Mouse (Mus musculus) urinary bladder, postnatal 36 days (tissue): ENCODE measurements around the gene Ppia.
"Not testable (repeated sequence)": the region's sequence is repeated elsewhere in the genome, so short reads cannot be mapped to it uniquely, and the experiment has no call there.

Experiments used
- DNase-seq, 2 experiments: peaks; one replicate each; pipeline ENCODE4 v3.0.0; 2022; ENCODE audit warnings: low spot score in 2 of 2, mixed read lengths in 1 of 2

The Ppia gene

GRCm38 (mm10) chr11:6442566-6442965, 27.3 kb downstream of the Ppia start:
- DNase-seq = no peak

- no peak for DNase-seq
These were observed 27.9 kb downstream of the Ppia start for GRCm38 (mm10) chr11:6443102-6443501.

- DNase-seq = no peak
These were observed 28.5 kb downstream of the Ppia start for GRCm38 (mm10) chr11:6443727-6444076.

- peak; percentile 98 to 99 for DNase-seq
These were observed 29.0 kb downstream of the Ppia start, which contains the start of gene H2afv for GRCm38 (mm10) chr11:6444077-6444853. Gene H2afv, minus strand, starts transcription at chr11:6444443.

- DNase-seq = no peak
These were observed 30.2 kb downstream of the Ppia start for GRCm38 (mm10) chr11:6445441-6445840.

GRCm38 (mm10) chr11:6445951-6446350, 30.7 kb downstream of the Ppia start:
- no peak for DNase-seq

GRCm38 (mm10) chr11:6447493-6447892, 32.2 kb downstream of the Ppia start:
- no peak for DNase-seq

GRCm38 (mm10) chr11:6448155-6448554, 32.9 kb downstream of the Ppia start:
- DNase-seq = not testable (repeated sequence)

- no peak for DNase-seq
These were observed 40.8 kb downstream of the Ppia start for GRCm38 (mm10) chr11:6456083-6456482.

- DNase-seq = no peak
These were observed 48.1 kb downstream of the Ppia start for GRCm38 (mm10) chr11:6463159-6463837.

GRCm38 (mm10) chr11:6465122-6465521, 49.9 kb downstream of the Ppia start:
- peak in 1 of 2 experiments; percentile 51 for DNase-seq

GRCm38 (mm10) chr11:6468541-6468940, 53.3 kb downstream of the Ppia start:
- peak in 1 of 2 experiments; percentile 28 for DNase-seq
